Mouse (Mus musculus) hindbrain, embryonic 12.5 days (tissue): ENCODE measurements around the gene Alox12e. TPM values are rescaled to one million over a fixed set of nuclear protein-coding genes. Genes with fewer than 3 reads are reported as not detected.
"Not testable (repeated sequence)": the region's sequence is repeated elsewhere in the genome, so short reads cannot be mapped to it uniquely, and the experiment has no call there.

Experiments
- ATAC-seq: fragments of 200-750 bp; cut with Nextera tagmentation; 2 replicates; pipeline ENCODE4 v1.8.0; 2017; ENCODE audit warnings: moderate TSS enrichment; ENCODE audit not compliant: low FRiP score
- H3K27ac ChIP-seq: fragments of 300-500 bp; sonication (generic); 2 replicates; pipeline ENCODE4 v1.5.1; 2016; ENCODE audit warnings: mild to moderate bottlenecking
- H3K27me3 ChIP-seq: fragments of 300-500 bp; sonication (generic); 2 replicates; pipeline ENCODE4 v1.6.1; 2016; ENCODE audit warnings: mild to moderate bottlenecking
- H3K36me3 ChIP-seq: fragments of 300-500 bp; sonication (generic); 2 replicates; pipeline ENCODE4 v1.6.1; 2016; ENCODE audit warnings: mild to moderate bottlenecking
- H3K4me1 ChIP-seq: fragments of 300-500 bp; sonication (generic); 2 replicates; pipeline ENCODE4 v1.6.1; 2016
- H3K4me2 ChIP-seq: fragments of 300-500 bp; sonication (generic); replicated peaks from 2 replicates; pipeline ENCODE4 v1.6.1; 2016; ENCODE audit warnings: mild to moderate bottlenecking
- H3K4me3 ChIP-seq: fragments of 300-500 bp; sonication (generic); 2 replicates; pipeline ENCODE4 v1.5.1; 2016; ENCODE audit warnings: mild to moderate bottlenecking
- H3K9ac ChIP-seq: fragments of 300-500 bp; sonication (generic); 2 replicates; pipeline ENCODE4 v1.6.1; 2016; ENCODE audit warnings: mild to moderate bottlenecking, moderate library complexity
- H3K9me3 ChIP-seq: fragments of 300-500 bp; sonication (generic); replicated peaks from 2 replicates; pipeline ENCODE4 v1.6.1; 2016; ENCODE audit warnings: mild to moderate bottlenecking
- WGBS: fragments of 180-500 bp; shearing (Covaris S2); methylation state at CpG from one replicate; pipeline ENCODE4 v1.1.7; 2016; 5-methylcytosine and 5-hydroxymethylcytosine counted together
- polyA plus RNA-seq: library from polyadenylated mRNA; unstranded; fragments of >200 nt; fragmentation: Nextera tagmentation; extraction: Ambion mirVana; gene quantifications from 2 replicates; pipeline ENCODE4 v1.2.1, GENCODE M21; 2016

The Alox12e gene
- polyA plus RNA-seq, result not detected in 2 replicates

GRCm38 (mm10) chr11:70322528-70322927 is at the start of gene Alox12e:
Gene Alox12e, minus strand, starts transcription at chr11:70322628.
- Histone ChIP-seq H3K27me3 (peaks cover 58% of the 10 kb centered on the region), H3K4me3 (peak within 1 kb of the TSS; percentile 13), H3K27ac (no peak within 1 kb of the TSS), H3K9me3 (no peaks in the 10 kb centered on the region), H3K4me2 (peak within 1 kb of the TSS; percentile 29), H3K36me3 (no peaks in the 10 kb centered on the region), H3K4me1 (peaks cover 4% of the 10 kb centered on the region; the same call in 1 of the 2 replicates), H3K9ac (no peak within 1 kb of the TSS)
- no peak for ATAC-seq
- WGBS, result 27% methylated on average over 7 of the region's 7 CpGs

- not testable (repeated sequence) for H3K9me3 ChIP-seq, H3K27ac ChIP-seq, H3K4me3 ChIP-seq, H3K27me3 ChIP-seq, H3K9ac ChIP-seq, ATAC-seq, H3K36me3 ChIP-seq, H3K4me2 ChIP-seq, H3K4me1 ChIP-seq
- 78% methylated on average over 2 of the region's 2 CpGs for WGBS
These were observed 46.2 kb upstream of the Alox12e start for GRCm38 (mm10) chr11:70368626-70369025.

GRCm38 (mm10) chr11:70367701-70368100 is 45.3 kb upstream of the Alox12e start:
- not testable (repeated sequence) for H3K36me3 ChIP-seq, ATAC-seq
- WGBS, result 95% methylated on average over 6 of the region's 6 CpGs

GRCm38 (mm10) chr11:70351868-70352267 is 29.4 kb upstream of the Alox12e start, which contains the start of gene Alox15:
Gene Alox15, minus strand, starts transcription at chr11:70352031.
- Histone ChIP-seq H3K27ac (no peak within 1 kb of the TSS), H3K9me3 (no peaks in the 10 kb centered on the region), H3K27me3 (peaks cover 47% of the 10 kb centered on the region), H3K4me2 (peak within 1 kb of the TSS; percentile 59), H3K4me3 (peak within 1 kb of the TSS; percentile 27), H3K36me3 (no peaks in the 10 kb centered on the region), H3K4me1 (peaks cover 11% of the 10 kb centered on the region), H3K9ac (no peak within 1 kb of the TSS; the same call in 1 of the 2 replicates)
- 1% methylated on average over 19 of the region's 19 CpGs for WGBS
- no peak for ATAC-seq

More at GRCm38 (mm10) chr11:70367701-70368100, 45.3 kb upstream of the Alox12e start:
- H3K27ac ChIP-seq, H3K4me3 ChIP-seq, H3K9ac ChIP-seq, H3K4me1 ChIP-seq, H3K27me3 ChIP-seq, H3K9me3 ChIP-seq, H3K4me2 ChIP-seq: not testable (repeated sequence)

GRCm38 (mm10) chr11:70348630-70349029 is 26.2 kb upstream of the Alox12e start:
- no peaks in the 10 kb centered on the region for H3K36me3 ChIP-seq
- no peak overlapping the region for H3K27ac ChIP-seq
- ATAC-seq, result no peak
- no peak overlapping the region for H3K9ac ChIP-seq
- peaks cover 50% of the 10 kb centered on the region for H3K27me3 ChIP-seq
- WGBS, result 88% methylated on average over 9 of the region's 9 CpGs
- no peaks in the 10 kb centered on the region for H3K9me3 ChIP-seq
- H3K4me2 ChIP-seq, result no peak overlapping the region
- peaks cover 11% of the 10 kb centered on the region for H3K4me1 ChIP-seq
- H3K4me3 ChIP-seq, result no peak overlapping the region

GRCm38 (mm10) chr11:70347861-70348260 is 25.4 kb upstream of the Alox12e start:
- Histone ChIP-seq H3K9ac (no peak overlapping the region), H3K4me1 (peaks cover 11% of the 10 kb centered on the region), H3K9me3 (no peaks in the 10 kb centered on the region), H3K4me2 (no peak overlapping the region), H3K27ac (no peak overlapping the region), H3K27me3 (peaks cover 43% of the 10 kb centered on the region), H3K4me3 (no peak overlapping the region), H3K36me3 (no peaks in the 10 kb centered on the region)
- 91% methylated on average over 10 of the region's 10 CpGs for WGBS
- ATAC-seq, result no peak

- Histone ChIP-seq H3K4me2 (no peak overlapping the region), H3K4me3 (no peak overlapping the region), H3K36me3 (no peaks in the 10 kb centered on the region), H3K27ac (no peak overlapping the region), H3K4me1 (no peaks in the 10 kb centered on the region), H3K9ac (no peak overlapping the region), H3K27me3 (peaks cover 20% of the 10 kb centered on the region), H3K9me3 (no peaks in the 10 kb centered on the region)
- 93% methylated on average over 8 of the region's 8 CpGs for WGBS
- no peak for ATAC-seq
These were observed 23.1 kb upstream of the Alox12e start for GRCm38 (mm10) chr11:70345546-70345945.

GRCm38 (mm10) chr11:70345061-70345460 is 22.6 kb upstream of the Alox12e start:
- no peak overlapping the region for H3K27ac ChIP-seq
- H3K4me3 ChIP-seq, result no peak overlapping the region
- no peaks in the 10 kb centered on the region for H3K36me3 ChIP-seq
- H3K27me3 ChIP-seq, result peaks cover 15% of the 10 kb centered on the region
- no peaks in the 10 kb centered on the region for H3K9me3 ChIP-seq
- no peaks in the 10 kb centered on the region for H3K4me1 ChIP-seq
- ATAC-seq, result no peak
- H3K4me2 ChIP-seq, result no peak overlapping the region
- no peak overlapping the region for H3K9ac ChIP-seq
- WGBS, result 83% methylated on average over 10 of the region's 10 CpGs

GRCm38 (mm10) chr11:70339481-70339880 is 17.1 kb upstream of the Alox12e start:
- 27% methylated on average over 7 of the region's 7 CpGs for WGBS
- Histone ChIP-seq H3K4me1 (no peaks in the 10 kb centered on the region), H3K9me3 (no peaks in the 10 kb centered on the region), H3K4me2 (no peak overlapping the region), H3K9ac (no peak overlapping the region), H3K36me3 (no peaks in the 10 kb centered on the region), H3K27me3 (no peaks in the 10 kb centered on the region; the same call in 1 of the 2 replicates), H3K4me3 (no peak overlapping the region), H3K27ac (no peak overlapping the region)
- no peak for ATAC-seq

GRCm38 (mm10) chr11:70334477-70334876 is 12.0 kb upstream of the Alox12e start:
- H3K4me1 ChIP-seq, result no peaks in the 10 kb centered on the region
- no peak overlapping the region for H3K27ac ChIP-seq
- ATAC-seq, result no peak
- H3K9me3 ChIP-seq, result no peaks in the 10 kb centered on the region
- no peaks in the 10 kb centered on the region for H3K27me3 ChIP-seq
- H3K4me3 ChIP-seq, result no peak overlapping the region
- H3K9ac ChIP-seq, result no peak overlapping the region
- no peaks in the 10 kb centered on the region for H3K36me3 ChIP-seq
- no peak overlapping the region for H3K4me2 ChIP-seq
- 29% methylated on average over 4 of the region's 4 CpGs for WGBS

- Histone ChIP-seq H3K27ac (no peak overlapping the region), H3K4me1 (peaks cover 4% of the 10 kb centered on the region; the same call in 1 of the 2 replicates), H3K4me3 (no peak overlapping the region), H3K36me3 (no peaks in the 10 kb centered on the region), H3K27me3 (peaks cover 40% of the 10 kb centered on the region), H3K4me2 (no peak overlapping the region), H3K9me3 (no peaks in the 10 kb centered on the region), H3K9ac (no peak overlapping the region)
- 85% methylated on average over 8 of the region's 8 CpGs for WGBS
- ATAC-seq, result no peak
These were observed 2.3 kb upstream of the Alox12e start for GRCm38 (mm10) chr11:70324726-70325125.

- Histone ChIP-seq H3K27ac (no peak overlapping the region), H3K4me2 (peak overlapping the region; percentile 29), H3K4me1 (peaks cover 4% of the 10 kb centered on the region; the same call in 1 of the 2 replicates), H3K27me3 (peaks cover 58% of the 10 kb centered on the region), H3K4me3 (peak overlapping the region; percentile 13), H3K9me3 (no peaks in the 10 kb centered on the region), H3K36me3 (no peaks in the 10 kb centered on the region), H3K9ac (no peak overlapping the region)
- 2% methylated on average over 15 of the region's 15 CpGs for WGBS
- ATAC-seq, result no peak
These were observed 764 bp downstream of the Alox12e start for GRCm38 (mm10) chr11:70321664-70322063.

GRCm38 (mm10) chr11:70319614-70320013 is 2.8 kb downstream of the Alox12e start:
- Histone ChIP-seq H3K4me1 (peaks cover 4% of the 10 kb centered on the region; the same call in 1 of the 2 replicates), H3K4me3 (no peak overlapping the region), H3K36me3 (no peaks in the 10 kb centered on the region), H3K4me2 (no peak overlapping the region), H3K9me3 (no peaks in the 10 kb centered on the region), H3K9ac (no peak overlapping the region), H3K27me3 (peaks cover 58% of the 10 kb centered on the region), H3K27ac (no peak overlapping the region)
- WGBS, result 84% methylated on average over 12 of the region's 12 CpGs
- ATAC-seq, result no peak
